Mouse (Mus musculus) midbrain, embryonic 13.5 days (tissue): ENCODE data around the gene Olfr466. TPM values are rescaled to one million over a fixed set of nuclear protein-coding genes. Genes with fewer than 3 reads are reported as not detected.

Source experiments
- ATAC-seq: fragments of 200-750 bp; cut with Nextera tagmentation; 2 replicates; pipeline ENCODE4 v1.8.0; 2017; ENCODE audit warnings: mild to moderate bottlenecking, moderate TSS enrichment, moderate library complexity
- H3K27ac ChIP-seq: fragments of 300-500 bp; sonication (generic); 2 replicates; pipeline ENCODE4 v1.5.1; 2015; ENCODE audit warnings: inconsistent platforms, mild to moderate bottlenecking, moderate library complexity
- H3K27me3 ChIP-seq: fragments of 300-500 bp; sonication (generic); 2 replicates; pipeline ENCODE4 v1.6.1; 2015; ENCODE audit warnings: mild to moderate bottlenecking, inconsistent platforms
- H3K36me3 ChIP-seq: fragments of 300-500 bp; sonication (generic); 2 replicates; pipeline ENCODE4 v1.6.1; 2015; ENCODE audit warnings: mild to moderate bottlenecking, inconsistent platforms
- H3K4me1 ChIP-seq: fragments of 300-500 bp; sonication (generic); replicated peaks from 2 replicates; pipeline ENCODE4 v1.6.1; 2015; ENCODE audit warnings: inconsistent platforms
- H3K4me2 ChIP-seq: fragments of 300-500 bp; sonication (generic); replicated peaks from 2 replicates; pipeline ENCODE4 v1.6.1; 2015; ENCODE audit warnings: moderate library complexity, mild to moderate bottlenecking, inconsistent platforms
- H3K4me3 ChIP-seq: fragments of 300-500 bp; sonication (generic); replicated peaks from 2 replicates; pipeline ENCODE4 v1.5.1; 2015; ENCODE audit warnings: mild to moderate bottlenecking, inconsistent platforms
- H3K9ac ChIP-seq: fragments of 300-500 bp; sonication (generic); replicated peaks from 2 replicates; pipeline ENCODE4 v1.6.1; 2015; ENCODE audit warnings: mild to moderate bottlenecking, inconsistent platforms
- H3K9me3 ChIP-seq: fragments of 300-500 bp; sonication (generic); 2 replicates; pipeline ENCODE4 v1.6.1; 2016; ENCODE audit warnings: mild to moderate bottlenecking, inconsistent platforms
- WGBS: fragments of 180-500 bp; shearing (Covaris S2); methylation state at CpG from one replicate; pipeline ENCODE4 v1.1.7; 2015; 5-methylcytosine and 5-hydroxymethylcytosine counted together
- polyA plus RNA-seq: library from polyadenylated mRNA; unstranded; fragments of >200 nt; fragmentation: Nextera tagmentation; extraction: Ambion mirVana; gene quantifications from 2 replicates; pipeline ENCODE4 v1.2.1, GENCODE M21; 2015

Olfr466 gene
- polyA plus RNA-seq, 1 experiment from 2014 or later, result not detected

DNA sequence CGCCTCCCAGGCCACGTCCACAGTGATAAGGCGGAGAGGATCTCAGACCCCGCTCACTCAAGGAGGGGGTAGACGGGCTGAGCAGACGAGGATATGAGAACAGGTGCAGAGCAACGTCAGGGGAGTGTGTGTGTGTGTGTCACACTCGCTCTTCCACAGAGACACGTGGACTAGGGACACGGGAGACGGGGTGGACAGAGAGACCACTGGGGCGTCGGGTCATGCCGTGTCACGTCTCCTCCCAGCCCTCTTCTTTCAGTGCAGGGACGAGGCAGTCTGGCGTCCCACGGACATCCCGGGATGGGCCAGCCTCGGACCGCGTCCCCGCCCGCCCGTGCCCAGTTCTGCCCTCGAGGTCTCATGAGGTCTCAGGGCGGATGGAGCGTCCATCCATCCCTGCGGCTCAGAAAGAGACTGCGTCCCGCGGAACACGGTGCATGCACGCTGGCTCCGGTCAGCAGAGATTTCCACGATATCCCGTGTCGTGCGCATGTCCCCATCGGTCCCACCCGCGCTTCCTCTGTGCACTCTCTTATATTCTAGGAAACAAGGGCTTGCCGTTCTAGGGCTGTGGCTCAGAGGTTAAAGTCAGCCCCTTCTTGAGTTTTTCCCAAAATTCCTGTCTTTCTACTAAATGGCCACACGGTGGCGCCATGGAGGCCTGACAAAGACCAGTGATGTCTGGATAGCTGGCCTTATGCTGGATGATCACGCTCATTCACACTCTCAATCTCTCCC lies 25.9 kb downstream of the Olfr466 start:
- Histone ChIP-seq H3K4me2 (peak overlapping the region; percentile 57), H3K27me3 (no peaks in the 10 kb centered on the region), H3K4me3 (peak overlapping the region; percentile 31), H3K27ac (no peak overlapping the region), H3K9me3 (peaks cover 4% of the 10 kb centered on the region; the same call in 1 of the 2 replicates), H3K36me3 (no peaks in the 10 kb centered on the region), H3K4me1 (no peaks in the 10 kb centered on the region), H3K9ac (peak overlapping the region; percentile 56; the same call in 1 of the 2 replicates)
- 23% methylated on average over 46 of the region's 46 CpGs for WGBS
- ATAC-seq, result peak; percentile 79

DNA sequence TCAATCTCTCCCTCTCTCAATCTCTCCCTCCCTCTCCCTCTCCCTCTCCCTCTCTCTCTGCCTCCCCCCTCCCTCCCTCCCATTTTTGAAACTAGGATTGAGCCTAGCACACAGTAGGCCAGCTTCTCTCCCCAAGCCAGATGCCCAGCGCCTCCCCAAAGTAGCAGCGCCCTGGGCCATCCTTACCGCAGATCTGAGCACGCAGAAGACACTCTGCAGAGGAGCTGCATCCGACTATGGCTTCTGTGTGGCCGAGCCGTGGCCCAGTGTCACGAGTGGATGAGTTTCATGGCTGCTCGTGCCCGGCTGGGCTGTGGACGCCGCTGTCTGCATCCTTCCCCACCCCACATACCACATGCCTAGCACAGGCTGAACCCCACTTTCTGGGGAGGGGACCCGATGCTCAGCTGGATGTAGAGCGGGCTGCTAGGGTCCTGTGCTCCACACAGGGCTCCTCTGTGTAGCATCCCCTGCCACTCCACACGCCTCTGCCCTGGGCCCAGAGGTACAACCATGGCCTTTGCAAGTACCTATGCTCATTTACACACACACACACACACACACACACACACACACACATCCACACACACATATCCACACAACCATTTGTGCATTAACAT lies 26.5 kb downstream of the Olfr466 start:
- no peak overlapping the region for H3K9ac ChIP-seq
- no peaks in the 10 kb centered on the region for H3K4me1 ChIP-seq
- peak; percentile 79 for ATAC-seq
- H3K9me3 ChIP-seq, result peaks cover 4% of the 10 kb centered on the region; the same call in 1 of the 2 replicates
- no peaks in the 10 kb centered on the region for H3K36me3 ChIP-seq
- H3K27ac ChIP-seq, result no peak overlapping the region
- H3K4me2 ChIP-seq, result no peak overlapping the region; the same call in 1 of the 2 replicates
- no peak overlapping the region for H3K4me3 ChIP-seq
- WGBS, result 64% methylated on average over 15 of the region's 15 CpGs
- H3K27me3 ChIP-seq, result no peaks in the 10 kb centered on the region

DNA sequence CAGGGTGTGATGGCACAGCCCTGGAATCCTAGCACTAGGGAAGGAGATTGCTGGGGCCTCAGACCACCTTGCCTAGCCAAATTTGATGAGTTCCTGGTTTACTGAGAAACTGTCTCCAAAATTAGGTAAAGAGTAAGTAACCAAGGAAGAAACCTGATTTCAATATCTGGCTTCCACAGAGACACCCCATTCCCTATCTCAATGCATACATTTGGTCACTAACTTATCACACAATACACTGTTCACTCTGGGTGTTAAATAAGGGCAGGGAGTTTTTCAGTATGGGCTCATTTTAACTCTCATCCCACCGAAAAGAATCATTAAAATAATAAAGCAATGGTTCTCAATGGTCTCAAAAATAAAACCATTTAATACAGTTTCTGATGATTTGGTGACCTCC lies 50.6 kb downstream of the Olfr466 start:
- H3K27ac ChIP-seq, result no peak overlapping the region
- WGBS, result 73% methylated on average over 1 of the region's 1 CpGs
- peaks cover 14% of the 10 kb centered on the region for H3K9me3 ChIP-seq
- H3K4me2 ChIP-seq, result no peak overlapping the region
- H3K4me3 ChIP-seq, result no peak overlapping the region
- no peak overlapping the region for H3K9ac ChIP-seq
- H3K27me3 ChIP-seq, result no peaks in the 10 kb centered on the region
- ATAC-seq, result no peak
- no peaks in the 10 kb centered on the region for H3K4me1 ChIP-seq
- H3K36me3 ChIP-seq, result no peaks in the 10 kb centered on the region

Other genes with a start within 250 kb of the Olfr466 start
- gene Cntnap3, start 246.3 kb upstream of the Olfr466 start, polyA plus RNA-seq, result 0.19 and 0.30 TPM in 2 replicates
- not detected in 2 replicates for gene Spata31, start 232.8 kb upstream of the Olfr466 start, polyA plus RNA-seq
- gene Spata31d1c, start 117.2 kb upstream of the Olfr466 start, polyA plus RNA-seq, result not detected in 2 replicates
- not detected in 2 replicates for gene Prss47, start 97.5 kb upstream of the Olfr466 start, polyA plus RNA-seq
- 27.4 and 31.3 TPM in 2 replicates for gene Mfsd14b, start 37.3 kb upstream of the Olfr466 start, polyA plus RNA-seq
- not detected in 2 replicates for gene Olfr465-ps1, start 12.2 kb upstream of the Olfr466 start, polyA plus RNA-seq
- gene Nlrp4f, start 55.7 kb downstream of the Olfr466 start, polyA plus RNA-seq, result not detected in 2 replicates
- not detected in 2 replicates for gene Gm10775, start 109.3 kb downstream of the Olfr466 start, polyA plus RNA-seq
- gene Zfp369, start 128.6 kb downstream of the Olfr466 start, polyA plus RNA-seq, result 20.5 and 22.1 TPM in 2 replicates